Mouse (Mus musculus) brain, embryonic 14.5 days (tissue): ENCODE results near the gene Hspb9.

Source experiments
- CTCF ChIP-seq: fragments of 200-500 bp; IDR thresholded peaks from 2 replicates; pipeline ENCODE4 v1.5.1; 2012; ENCODE audit warnings: inconsistent platforms, mild to moderate bottlenecking, moderate library complexity, borderline replicate concordance; ENCODE audit not compliant: insufficient read depth, insufficient read length; ENCODE audit errors: extremely low read depth
- POLR2A ChIP-seq: fragments of 200-500 bp; IDR thresholded peaks from 2 replicates; pipeline ENCODE4 v1.6.1; 2012; ENCODE audit warnings: mild to moderate bottlenecking, inconsistent platforms, borderline replicate concordance; ENCODE audit not compliant: poor library complexity, insufficient read depth, insufficient read length, severe bottlenecking; ENCODE audit errors: extremely low read depth

- TF ChIP-seq CTCF = peak; percentile 84
- TF ChIP-seq POLR2A = no peak
These were observed 11.4 kb upstream of the Hspb9 start for GRCm38 (mm10) chr11:100702081-100702851.
